Mouse (Mus musculus): Measurements from ENCODE around the gene Sec24c. TPM values are rescaled to one million over a fixed set of nuclear protein-coding genes. Genes with fewer than 3 reads are reported as not detected.

Sec24c gene
- polyA plus RNA-seq (2012; rRNA removed) = 273 and 281 TPM in 2 replicates

GRCm38 (mm10) chr14:20674064-20674833 is at the start of gene Sec24c:
TSS of gene Sec24c (plus strand) at chr14:20674308.

DNA sequence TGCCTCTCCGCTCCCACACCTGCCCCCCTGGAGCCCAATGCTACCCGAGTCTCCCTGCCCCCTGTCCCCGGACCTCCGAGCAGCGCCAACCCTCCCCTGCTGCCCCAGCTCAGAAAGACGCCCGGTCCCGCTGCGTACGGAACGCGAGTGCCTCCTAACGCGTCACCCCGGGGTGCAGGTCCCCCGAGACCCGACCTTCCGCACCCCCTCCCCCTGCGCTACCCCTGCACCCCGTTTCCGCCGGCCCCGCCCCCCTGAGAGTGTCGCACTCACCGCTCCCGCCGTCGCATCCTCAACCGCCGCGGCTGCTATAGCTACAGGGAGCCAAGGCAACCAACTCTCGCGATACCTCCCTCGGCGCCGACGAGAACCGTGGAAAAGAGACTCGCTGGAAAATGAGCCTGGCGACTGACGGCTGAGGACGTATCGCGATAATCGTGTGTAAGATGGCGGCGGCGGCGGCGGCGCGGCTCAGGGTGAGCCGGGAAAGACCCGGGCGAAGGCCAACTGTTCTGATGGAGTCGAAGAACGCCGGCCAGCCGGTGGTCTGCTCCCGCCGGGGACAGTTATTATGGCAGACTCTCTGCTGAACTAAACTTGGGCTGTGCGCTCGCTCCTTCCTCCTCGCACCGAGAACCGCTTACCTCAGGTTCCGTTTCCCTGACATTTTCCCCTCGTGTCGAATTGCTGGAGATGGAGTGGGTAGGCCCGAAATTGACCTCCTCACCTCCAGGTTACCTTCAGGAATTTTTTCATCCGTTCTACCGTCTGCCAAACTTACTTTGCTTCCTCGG is 33.3 kb upstream of the Sec24c start, which contains the start of gene Usp54:
TSS of gene Usp54 (minus strand) at position 420 of the 794 bp plus-strand sequence.

DNA sequence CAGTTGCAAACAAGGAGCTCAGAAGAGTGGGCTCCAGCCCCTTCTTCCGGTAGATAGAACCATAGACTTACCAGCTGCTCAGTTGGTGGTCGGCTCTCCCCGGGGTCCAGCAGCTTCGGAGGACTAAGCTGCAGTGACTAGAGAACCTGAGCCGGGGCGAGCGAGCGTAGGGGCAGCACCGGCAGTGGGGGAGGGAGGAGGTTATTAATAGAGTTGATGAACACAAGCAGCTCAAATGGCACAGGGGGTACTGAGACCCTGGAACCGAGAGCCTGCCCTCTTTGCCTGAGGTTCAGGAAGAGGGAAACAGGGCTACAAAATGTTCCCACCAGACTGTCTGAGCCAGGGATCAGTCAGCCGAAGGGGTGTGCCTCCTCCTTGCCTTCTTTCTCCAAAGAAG is 17.7 kb upstream of the Sec24c start, which contains the start of gene Myoz1:
TSS of gene Myoz1 (minus strand) at position 180 of the 400 bp plus-strand sequence.

DNA sequence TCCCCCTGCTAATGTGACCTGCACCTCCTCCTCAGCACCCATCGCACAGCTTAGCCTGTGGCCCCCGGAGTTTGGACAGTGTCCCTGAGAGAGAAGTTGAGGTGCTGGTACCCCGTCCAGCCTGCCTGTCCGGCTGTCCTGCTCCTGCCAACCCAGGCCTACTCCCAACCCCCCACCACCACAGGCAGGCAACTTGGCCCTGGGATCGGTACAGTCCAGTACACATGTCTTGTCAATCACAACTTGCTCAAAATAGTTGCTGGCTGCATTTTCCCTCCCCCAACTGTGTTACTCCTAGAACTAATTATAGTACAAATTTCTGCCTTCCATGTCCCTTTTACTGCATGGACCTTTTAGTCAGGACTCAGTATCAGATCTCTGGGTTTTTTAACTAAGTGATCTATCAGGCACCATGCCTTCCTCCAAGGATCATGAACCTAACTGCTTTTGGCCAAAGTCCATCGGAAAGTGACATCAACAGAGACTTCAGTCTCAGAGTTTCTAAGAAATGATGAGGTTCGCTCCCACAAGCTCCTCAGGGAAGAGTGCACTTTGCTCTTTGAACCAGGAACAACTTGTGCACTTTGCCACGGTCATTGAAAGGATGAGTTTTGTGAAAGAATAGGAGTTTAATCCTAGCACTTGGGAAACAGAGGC is 5.8 kb upstream of the Sec24c start, which contains the start of gene Synpo2l:
TSS of gene Synpo2l (minus strand) at position 201 of the 657 bp plus-strand sequence.

GRCm38 (mm10) chr14:20694884-20695760 is 21.0 kb downstream of the Sec24c start, which contains the start of gene Fut11:
TSS of gene Fut11 (plus strand) at chr14:20694968.

GRCm38 (mm10) chr14:20702741-20703381 is 28.8 kb downstream of the Sec24c start, which contains the start of gene Chchd1:
TSS of gene Chchd1 (plus strand) at chr14:20703006.

DNA sequence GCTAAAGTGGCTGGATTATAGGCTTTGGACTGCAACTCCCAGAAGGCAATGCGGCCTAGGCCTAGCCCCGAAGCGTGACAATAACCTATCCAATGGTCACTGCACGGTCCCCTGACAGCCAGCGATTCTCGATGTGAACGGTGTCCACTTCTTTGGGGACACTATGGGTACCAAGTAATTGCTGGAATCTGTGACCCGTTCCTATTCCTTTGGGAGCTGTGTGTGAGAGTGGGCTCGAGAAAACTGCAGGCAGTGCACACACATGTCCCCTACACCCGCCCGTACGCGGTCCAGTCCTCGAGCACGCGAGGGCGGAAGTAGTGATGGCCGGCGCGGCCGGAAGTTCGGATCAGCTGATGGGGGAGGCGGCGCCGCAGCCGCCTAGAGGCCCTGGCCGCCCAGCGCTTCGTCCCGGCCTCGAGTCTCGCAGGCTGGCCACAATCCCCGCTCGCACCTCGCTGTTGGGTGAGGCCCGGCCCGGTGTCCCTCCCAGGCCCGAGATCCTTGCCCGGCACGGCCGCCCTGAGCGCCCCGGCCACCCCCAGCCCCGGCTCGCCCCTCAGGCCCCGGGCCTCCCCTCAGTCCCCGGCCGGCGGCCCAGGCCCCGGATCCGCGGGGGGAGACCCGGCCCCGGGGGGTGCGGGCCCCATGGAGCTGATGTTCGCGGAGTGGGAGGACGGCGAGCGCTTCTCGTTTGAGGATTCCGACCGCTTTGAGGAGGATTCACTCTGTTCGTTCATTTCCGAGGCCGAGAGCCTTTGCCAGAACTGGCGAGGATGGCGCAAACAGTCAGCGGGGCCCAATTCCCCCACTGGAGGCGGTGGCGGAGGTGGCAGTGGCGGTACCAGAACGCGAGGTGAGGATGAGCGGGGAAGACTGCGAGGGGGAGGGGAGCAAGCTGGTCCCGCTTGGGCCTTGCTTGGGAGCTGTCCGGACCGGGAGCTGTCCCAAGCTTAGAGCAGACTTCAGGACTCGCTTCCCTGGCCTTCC is 33.4 kb downstream of the Sec24c start, which contains the start of gene Zswim8:
TSS of gene Zswim8 (plus strand) at position 352 of the 990 bp plus-strand sequence.

GRCm38 (mm10) chr14:20733952-20734774 is 60.1 kb downstream of the Sec24c start, which contains the start of gene Ndst2:
TSS of gene Ndst2 (minus strand) at chr14:20734562.

Other genes with a start within 250 kb of the Sec24c start
- 1.2 TPM in 2 replicates for gene Cfap70, start 222.1 kb upstream of the Sec24c start, polyA plus RNA-seq (2012; rRNA removed)
- 89.2 and 116 TPM in 2 replicates for gene Anxa7, start 194.2 kb upstream of the Sec24c start, polyA plus RNA-seq (2012; rRNA removed)
- gene Mss51, start 177.4 kb upstream of the Sec24c start, polyA plus RNA-seq (2012; rRNA removed) = 0.30 and 0.32 TPM in 2 replicates
- 6.5 and 8.3 TPM in 2 replicates for gene Ppp3cb, start 127.7 kb upstream of the Sec24c start, polyA plus RNA-seq (2012; rRNA removed)
- 9.4 and 13.0 TPM in 2 replicates for gene Usp54, start 33.2 kb upstream of the Sec24c start, polyA plus RNA-seq (2012; rRNA removed)
- gene Myoz1, start 17.8 kb upstream of the Sec24c start, polyA plus RNA-seq (2012; rRNA removed) = 0.14 TPM in 1 of 2 replicates, not detected in the other
- gene Synpo2l, start 6.0 kb upstream of the Sec24c start, polyA plus RNA-seq (2012; rRNA removed) = 0.15 and 0.26 TPM in 2 replicates
- 53.0 and 81.9 TPM in 2 replicates for gene Fut11, start 20.7 kb downstream of the Sec24c start, polyA plus RNA-seq (2012; rRNA removed)
- 24.3 and 35.0 TPM in 2 replicates for gene Chchd1, start 28.7 kb downstream of the Sec24c start, polyA plus RNA-seq (2012; rRNA removed)
- 313 and 413 TPM in 2 replicates for gene Zswim8, start 33.2 kb downstream of the Sec24c start, polyA plus RNA-seq (2012; rRNA removed)
- 57.2 and 65.6 TPM in 2 replicates for gene Ndst2, start 60.3 kb downstream of the Sec24c start, polyA plus RNA-seq (2012; rRNA removed)
- 99.6 and 105 TPM in 2 replicates for gene Camk2g, start 119.8 kb downstream of the Sec24c start, polyA plus RNA-seq (2012; rRNA removed)
- 24.2 and 24.8 TPM in 2 replicates for gene Plau, start 162.4 kb downstream of the Sec24c start, polyA plus RNA-seq (2012; rRNA removed)

Measured in ovary, adult 2 months (tissue).